Comparison of ENCODE assay signal across 28 mouse cellular contexts in genomic region chr5:4853503-4853902, GRCm38 (mm10).
DNase-seq lines count a peak whose midpoint lies in the region; ATAC-seq lines count a peak whose summit lies in the region.
"Had no signal": no experiment of that assay in that cellular context is flagged by ENCODE, and none has a peak within 500 bp of the region (broad histone marks: within the 10 kb centered on the region; RNA-seq: fewer than 3 reads in every experiment).

No protein-coding gene starts in this region.

- peak overlapping the region; percentile 85 for H3K27ac ChIP-seq in kidney, embryonic 16.5 days (ENCODE audit: low read length)
- H3K27ac ChIP-seq in lung, embryonic 16.5 days (ENCODE audit: low read length) = peak overlapping the region; percentile 94
- H3K27ac ChIP-seq in stomach, embryonic 16.5 days (ENCODE audit: low read length) = peak overlapping the region; percentile 85
- H3K27ac ChIP-seq in embryonic facial prominence, embryonic 10.5 days (replicated peaks) = no peak overlapping the region
- H3K27ac ChIP-seq: embryonic facial prominence, embryonic 12.5 days; forebrain, embryonic 12.5 days; hindbrain, postnatal 0 days; neural tube, embryonic 15.5 days had no signal

- H3K9ac ChIP-seq in kidney, embryonic 16.5 days (replicated peaks; ENCODE audit: low read length) = no peak overlapping the region
- H3K9ac ChIP-seq in lung, embryonic 16.5 days (ENCODE audit: low read length) = no peak overlapping the region
- no peak overlapping the region for H3K9ac ChIP-seq in stomach, embryonic 16.5 days (ENCODE audit: low read length)
- H3K9ac ChIP-seq: embryonic facial prominence, embryonic 12.5 days; forebrain, embryonic 12.5 days; heart, embryonic 12.5 days; neural tube, embryonic 15.5 days had no signal

- H3K4me2 ChIP-seq in kidney, embryonic 16.5 days (replicated peaks; ENCODE audit: low read depth, low read length) = no peak overlapping the region
- H3K4me2 ChIP-seq in lung, embryonic 16.5 days (ENCODE audit: low read depth, low read length) = no peak overlapping the region
- H3K4me2 ChIP-seq in stomach, embryonic 16.5 days (ENCODE audit: low read depth, low read length) = no peak overlapping the region
- H3K4me2 ChIP-seq: embryonic facial prominence, embryonic 12.5 days; forebrain, embryonic 12.5 days; heart, embryonic 12.5 days; liver, embryonic 11.5 days; neural tube, embryonic 15.5 days had no signal

- H3K36me3 ChIP-seq in kidney, embryonic 16.5 days (ENCODE audit: insufficient read depth, low read length) = no peaks in the 10 kb centered on the region
- H3K36me3 ChIP-seq in lung, embryonic 16.5 days (ENCODE audit: control insufficient read depth, insufficient read depth, low read length) = no peaks in the 10 kb centered on the region
- H3K36me3 ChIP-seq in stomach, embryonic 16.5 days (ENCODE audit: control insufficient read depth, insufficient read depth, low read length) = no peaks in the 10 kb centered on the region
- no peaks in the 10 kb centered on the region for H3K36me3 ChIP-seq in embryonic facial prominence, embryonic 10.5 days (replicated peaks)
- H3K36me3 ChIP-seq: embryonic facial prominence, embryonic 12.5 days; forebrain, embryonic 12.5 days; heart, embryonic 12.5 days; neural tube, embryonic 15.5 days had no signal

- H3K27me3 ChIP-seq in kidney, embryonic 16.5 days (ENCODE audit: insufficient read depth, low read length) = no peaks in the 10 kb centered on the region
- no peaks in the 10 kb centered on the region for H3K27me3 ChIP-seq in lung, embryonic 16.5 days (ENCODE audit: control insufficient read depth, insufficient read depth, low read depth, low read length)
- no peaks in the 10 kb centered on the region for H3K27me3 ChIP-seq in stomach, embryonic 16.5 days (ENCODE audit: control insufficient read depth, insufficient read depth, low read length)
- H3K27me3 ChIP-seq in embryonic facial prominence, embryonic 10.5 days (replicated peaks; ENCODE audit: low read depth, poor library complexity, severe bottlenecking) = no peaks in the 10 kb centered on the region
- H3K27me3 ChIP-seq: embryonic facial prominence, embryonic 12.5 days; heart, embryonic 12.5 days; megakaryocyte, embryonic 14.5 days; neural tube, embryonic 15.5 days had no signal

- no peak for DNase-seq in frontal cortex, postnatal 25 days (ENCODE audit: low spot score in 2 of 2)
- no peak for DNase-seq in kidney, postnatal 4 days
- DNase-seq in lung, postnatal 25 days (ENCODE audit: low spot score) = no peak
- DNase-seq in embryonic facial prominence, embryonic 10.5 days (ENCODE audit: low spot score) = no peak
- DNase-seq: adrenal gland, adult 8-10 months; cerebellum, adult 18-20 months; cerebellum, postnatal 14 days; gastrocnemius, adult 2 months; heart, postnatal 10 days; kidney, adult 8-10 months; layer of hippocampus, postnatal 36 days; lung, adult 2 months; right cerebral cortex, adult 18-20 months; right cerebral cortex, postnatal 4 days had no signal

- no peaks in the 10 kb centered on the region for H3K9me3 ChIP-seq in kidney, embryonic 16.5 days (ENCODE audit: low read length)
- no peaks in the 10 kb centered on the region for H3K9me3 ChIP-seq in lung, embryonic 16.5 days (ENCODE audit: control insufficient read depth, low read length)
- no peaks in the 10 kb centered on the region for H3K9me3 ChIP-seq in stomach, embryonic 16.5 days (replicated peaks; ENCODE audit: control insufficient read depth, low read length)
- H3K9me3 ChIP-seq in embryonic facial prominence, embryonic 10.5 days = no peaks in the 10 kb centered on the region
- H3K9me3 ChIP-seq: embryonic facial prominence, embryonic 12.5 days; forebrain, embryonic 12.5 days; heart, embryonic 12.5 days; megakaryocyte, embryonic 14.5 days; neural tube, embryonic 15.5 days had no signal

- WGBS in kidney, embryonic 16.5 days = 77% methylated on average over 2 of the region's 2 CpGs
- 68% methylated on average over 2 of the region's 2 CpGs for WGBS in lung, embryonic 16.5 days
- 74% methylated on average over 2 of the region's 2 CpGs for WGBS in stomach, embryonic 16.5 days
- 92% methylated on average over 2 of the region's 2 CpGs for WGBS in embryonic facial prominence, embryonic 10.5 days

- H3K4me1 ChIP-seq in kidney, embryonic 16.5 days (ENCODE audit: insufficient read depth, low read length) = 0 out of 2 replicates have a peak, but pooled peaks cover 9% of the 10 kb centered on the region
- H3K4me1 ChIP-seq in lung, embryonic 16.5 days (replicated peaks; ENCODE audit: control insufficient read depth, insufficient read depth, low read length) = peaks cover 20% of the 10 kb centered on the region
- H3K4me1 ChIP-seq in stomach, embryonic 16.5 days (ENCODE audit: control insufficient read depth, insufficient read depth, low read length) = no peaks in the 10 kb centered on the region
- H3K4me1 ChIP-seq in embryonic facial prominence, embryonic 10.5 days = peaks cover 7% of the 10 kb centered on the region
- H3K4me1 ChIP-seq: heart, embryonic 12.5 days; megakaryocyte, embryonic 14.5 days; neural tube, embryonic 15.5 days had no signal

- H3K4me3 ChIP-seq in kidney, embryonic 16.5 days (ENCODE audit: low read length) = no peak overlapping the region
- H3K4me3 ChIP-seq in lung, embryonic 16.5 days (ENCODE audit: low read length) = no peak overlapping the region
- H3K4me3 ChIP-seq in stomach, embryonic 16.5 days (replicated peaks; ENCODE audit: low read length) = no peak overlapping the region
- no peak overlapping the region for H3K4me3 ChIP-seq in embryonic facial prominence, embryonic 10.5 days
- H3K4me3 ChIP-seq: embryonic facial prominence, embryonic 12.5 days; erythroblast, embryonic 14.5 days; forebrain, embryonic 12.5 days; gastrocnemius, adult 2 months; heart, embryonic 12.5 days; megakaryocyte, embryonic 14.5 days; neural tube, embryonic 15.5 days had no signal

- ATAC-seq in frontal cortex, adult (ENCODE audit: low TSS enrichment) = peak; percentile 24; the same call in 1 of the 2 replicates
- ATAC-seq in kidney, embryonic 16.5 days (ENCODE audit: low FRiP score, low TSS enrichment) = no peak
- ATAC-seq in lung, embryonic 16.5 days (ENCODE audit: low read depth) = no peak
- ATAC-seq in stomach, embryonic 16.5 days (ENCODE audit: insufficient read depth, low FRiP score) = no peak
- ATAC-seq: activated CD4-positive, CD25-positive, alpha-beta regulatory T cell, adult 4 months; hindbrain, postnatal 0 days; midbrain, embryonic 16.5 days had no signal
